Mouse (Mus musculus): ENCODE measurements around the gene Cdh11. TPM values are rescaled to one million over a fixed set of nuclear protein-coding genes. Genes with fewer than 3 reads are reported as not detected.
"Not testable (repeated sequence)": the region's sequence is repeated elsewhere in the genome, so short reads cannot be mapped to it uniquely, and the experiment has no call there.

Gene Cdh11
- polyA plus RNA-seq, 1 experiment from 2014 or later = 184 TPM

DNA sequence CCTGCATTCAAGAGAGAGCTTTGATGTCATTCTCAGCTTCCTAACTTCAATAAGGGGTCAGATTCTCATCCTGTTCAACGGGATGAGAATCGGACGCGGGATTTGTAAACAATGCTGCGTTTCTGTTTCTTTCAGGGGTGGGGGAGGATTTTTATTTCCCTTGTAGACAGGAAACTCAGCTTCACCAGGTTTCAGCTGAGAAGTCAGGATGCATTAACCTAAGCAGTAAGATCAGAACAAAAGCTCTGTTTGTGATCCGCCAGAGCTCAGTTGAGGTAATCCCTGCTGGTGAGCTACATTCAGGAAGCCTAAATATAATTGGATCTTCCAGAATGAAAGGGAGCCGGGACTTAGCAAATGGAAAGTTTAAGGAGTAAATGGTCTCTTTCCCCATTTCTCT, 78.1 kb downstream of the Cdh11 start:
- H3K9me3 ChIP-seq (replicated peaks) = no peaks in the 10 kb centered on the region
- no peaks in the 10 kb centered on the region; the same call in 1 of the 2 replicates for H3K36me3 ChIP-seq
- no peak overlapping the region for H3K9ac ChIP-seq
- WGBS = 23% methylated on average over 7 of the region's 7 CpGs
- no peaks in the 10 kb centered on the region for H3K27me3 ChIP-seq
- ATAC-seq (ENCODE audit: insufficient number of reproducible peaks, low FRiP score, low TSS enrichment, low read depth) = no peak
- H3K27ac ChIP-seq (replicated peaks) = no peak overlapping the region
- no peak overlapping the region for H3K4me3 ChIP-seq (replicated peaks)
- no peaks in the 10 kb centered on the region for H3K4me1 ChIP-seq
- H3K4me2 ChIP-seq (replicated peaks) = no peak overlapping the region

DNA sequence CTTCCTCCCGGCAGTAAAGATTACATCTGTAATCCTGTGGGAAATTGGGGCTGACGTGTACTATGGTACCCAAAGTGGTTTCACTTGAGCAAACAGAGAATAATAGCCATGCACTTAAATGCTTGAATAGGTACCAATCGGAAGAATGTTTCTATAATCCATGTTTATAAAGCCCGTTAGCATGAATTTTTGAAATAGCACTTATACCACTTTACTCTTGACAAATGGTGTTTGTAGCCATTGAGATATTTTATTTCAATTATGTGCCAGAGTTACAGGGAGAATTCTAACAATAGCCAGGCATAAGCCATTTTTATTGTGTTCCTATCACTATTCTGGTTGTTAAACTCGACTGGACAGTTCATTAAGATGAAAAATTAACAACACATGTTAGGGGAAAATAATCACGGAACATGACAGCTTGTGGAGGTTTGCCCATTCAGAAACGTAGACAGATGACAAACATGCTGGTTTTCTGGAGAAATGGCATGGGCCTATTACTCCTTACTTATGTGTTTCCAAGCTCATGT, 80.0 kb downstream of the Cdh11 start:
- no peak for ATAC-seq (ENCODE audit: insufficient number of reproducible peaks, low FRiP score, low TSS enrichment, low read depth)
- H3K4me3 ChIP-seq (replicated peaks) = no peak overlapping the region
- H3K36me3 ChIP-seq = no peaks in the 10 kb centered on the region; the same call in 1 of the 2 replicates
- no peaks in the 10 kb centered on the region for H3K4me1 ChIP-seq
- H3K4me2 ChIP-seq (replicated peaks) = no peak overlapping the region
- no peaks in the 10 kb centered on the region for H3K9me3 ChIP-seq (replicated peaks)
- no peak overlapping the region for H3K9ac ChIP-seq
- 54% methylated on average over 7 of the region's 7 CpGs for WGBS
- H3K27ac ChIP-seq (replicated peaks) = no peak overlapping the region
- H3K27me3 ChIP-seq = no peaks in the 10 kb centered on the region

DNA sequence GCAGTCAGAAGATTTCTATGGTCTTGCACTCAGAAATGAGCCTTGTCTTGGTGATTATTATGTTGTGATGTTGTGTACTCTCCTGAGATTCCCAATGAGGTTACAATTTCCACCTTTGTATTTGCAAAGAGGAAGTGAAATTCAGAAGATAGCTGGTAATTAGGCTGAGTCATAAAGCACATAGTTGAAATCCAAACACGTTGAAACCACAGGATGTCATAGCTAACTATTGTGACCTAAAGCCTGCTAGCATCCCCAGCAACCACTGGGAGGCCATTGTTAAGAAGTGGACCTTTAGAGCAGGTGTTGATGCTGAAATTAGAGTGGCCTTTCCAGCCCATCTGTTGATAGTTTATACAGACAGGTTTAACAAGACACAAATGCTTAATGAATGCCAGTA, 85.2 kb downstream of the Cdh11 start:
- Histone ChIP-seq H3K4me3 (replicated peaks) (no peak overlapping the region), H3K27ac (replicated peaks) (no peak overlapping the region), H3K27me3 (no peaks in the 10 kb centered on the region), H3K36me3 (no peaks in the 10 kb centered on the region), H3K4me1 (no peaks in the 10 kb centered on the region), H3K9me3 (replicated peaks) (no peaks in the 10 kb centered on the region), H3K9ac (no peak overlapping the region), H3K4me2 (replicated peaks) (no peak overlapping the region)
- WGBS = 43% methylated on average over 1 of the region's 1 CpGs
- no peak for ATAC-seq (ENCODE audit: insufficient number of reproducible peaks, low FRiP score, low TSS enrichment, low read depth)

DNA sequence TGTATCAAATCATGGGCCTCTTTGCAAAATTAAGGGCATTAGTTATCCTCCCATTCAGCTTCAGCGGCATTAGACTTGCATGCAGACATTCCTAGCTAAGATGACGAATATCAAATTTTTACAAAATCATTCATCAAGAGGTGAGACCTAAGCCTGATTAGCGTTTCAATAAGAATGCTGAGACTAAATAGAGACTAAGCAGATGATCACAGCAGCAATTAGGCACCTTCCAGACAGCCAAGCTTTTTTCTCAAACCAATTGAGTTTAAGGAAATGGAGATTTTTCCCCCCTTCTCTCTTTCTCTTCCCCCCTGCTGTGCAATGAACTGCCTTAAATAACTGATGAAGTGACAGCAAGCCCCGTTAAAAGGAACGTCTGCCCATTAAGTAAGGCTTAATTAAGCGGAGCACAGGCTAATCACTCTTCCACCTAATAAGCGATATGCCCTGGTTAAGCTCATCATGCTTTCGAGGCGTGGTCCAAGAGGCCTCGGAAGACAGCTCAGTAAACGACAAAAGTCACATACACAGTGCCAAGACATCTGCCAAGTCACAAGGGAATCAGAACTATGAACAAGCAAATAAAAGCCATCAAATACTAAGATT, 87.1 kb downstream of the Cdh11 start:
- peaks cover 7% of the 10 kb centered on the region; the same call in 1 of the 2 replicates for H3K4me1 ChIP-seq
- H3K36me3 ChIP-seq = no peaks in the 10 kb centered on the region
- no peak overlapping the region for H3K27ac ChIP-seq (replicated peaks)
- no peak overlapping the region for H3K4me2 ChIP-seq (replicated peaks)
- H3K9me3 ChIP-seq (replicated peaks) = no peaks in the 10 kb centered on the region
- no peak overlapping the region for H3K9ac ChIP-seq
- H3K27me3 ChIP-seq = no peaks in the 10 kb centered on the region
- ATAC-seq (ENCODE audit: insufficient number of reproducible peaks, low FRiP score, low TSS enrichment, low read depth) = no peak
- H3K4me3 ChIP-seq (replicated peaks) = no peak overlapping the region
- WGBS = 47% methylated on average over 11 of the region's 11 CpGs

- peaks cover 7% of the 10 kb centered on the region; the same call in 1 of the 2 replicates for H3K4me1 ChIP-seq
- no peak overlapping the region for H3K9ac ChIP-seq
- no peaks in the 10 kb centered on the region for H3K27me3 ChIP-seq
- no peak overlapping the region for H3K27ac ChIP-seq (replicated peaks)
- no peaks in the 10 kb centered on the region for H3K36me3 ChIP-seq
- H3K4me2 ChIP-seq (replicated peaks) = no peak overlapping the region
- no peak overlapping the region for H3K4me3 ChIP-seq (replicated peaks)
- WGBS = 16% methylated on average over 1 of the region's 1 CpGs
- ATAC-seq (ENCODE audit: insufficient number of reproducible peaks, low FRiP score, low TSS enrichment, low read depth) = no peak
- H3K9me3 ChIP-seq (replicated peaks) = no peaks in the 10 kb centered on the region
Measured at GRCm38 (mm10) chr8:102693465-102693864, 92.0 kb downstream of the Cdh11 start.

DNA sequence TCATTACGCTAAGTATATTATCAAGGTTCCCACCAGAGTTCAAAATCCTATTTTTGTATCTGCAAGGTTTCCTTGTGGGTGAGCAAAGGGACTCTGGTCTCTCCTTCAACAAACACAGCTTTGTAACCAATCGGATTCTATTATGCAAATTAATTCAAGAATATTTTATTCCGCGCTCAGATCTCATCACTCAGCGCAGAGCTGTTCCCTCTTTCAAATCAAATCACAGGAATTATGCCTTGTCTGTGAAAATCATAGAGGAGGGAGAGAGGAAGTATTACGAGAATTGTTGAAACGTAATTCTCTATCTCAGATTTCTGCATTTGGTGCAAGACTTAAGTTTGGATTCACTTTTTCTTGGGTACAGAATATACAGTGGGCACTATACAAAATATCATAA, 100.0 kb downstream of the Cdh11 start:
- not testable (repeated sequence) for H3K27ac ChIP-seq (replicated peaks); H3K27me3 ChIP-seq; H3K4me3 ChIP-seq (replicated peaks); ATAC-seq (ENCODE audit: insufficient number of reproducible peaks, low FRiP score, low TSS enrichment, low read depth); H3K9me3 ChIP-seq (replicated peaks); H3K4me1 ChIP-seq; H3K9ac ChIP-seq; H3K36me3 ChIP-seq; H3K4me2 ChIP-seq (replicated peaks)
- WGBS = 66% methylated on average over 7 of the region's 7 CpGs

GRCm38 (mm10) chr8:102685023-102685422, 100.4 kb downstream of the Cdh11 start:
- Histone ChIP-seq H3K9me3 (replicated peaks) (no peaks in the 10 kb centered on the region), H3K4me2 (replicated peaks) (no peak overlapping the region), H3K36me3 (no peaks in the 10 kb centered on the region), H3K4me1 (no peaks in the 10 kb centered on the region), H3K27me3 (no peaks in the 10 kb centered on the region), H3K27ac (replicated peaks) (no peak overlapping the region), H3K9ac (no peak overlapping the region), H3K4me3 (replicated peaks) (no peak overlapping the region)
- 81% methylated on average over 11 of the region's 11 CpGs for WGBS
- no peak for ATAC-seq (ENCODE audit: insufficient number of reproducible peaks, low FRiP score, low TSS enrichment, low read depth)

GRCm38 (mm10) chr8:102677148-102677547, 108.3 kb downstream of the Cdh11 start:
- Histone ChIP-seq H3K36me3 (peaks cover 24% of the 10 kb centered on the region), H3K27me3 (no peaks in the 10 kb centered on the region), H3K27ac (replicated peaks) (no peak overlapping the region), H3K4me1 (no peaks in the 10 kb centered on the region), H3K9ac (no peak overlapping the region), H3K9me3 (replicated peaks) (no peaks in the 10 kb centered on the region), H3K4me3 (replicated peaks) (no peak overlapping the region), H3K4me2 (replicated peaks) (no peak overlapping the region)
- 93% methylated on average over 3 of the region's 3 CpGs for WGBS
- no peak for ATAC-seq (ENCODE audit: insufficient number of reproducible peaks, low FRiP score, low TSS enrichment, low read depth)

DNA sequence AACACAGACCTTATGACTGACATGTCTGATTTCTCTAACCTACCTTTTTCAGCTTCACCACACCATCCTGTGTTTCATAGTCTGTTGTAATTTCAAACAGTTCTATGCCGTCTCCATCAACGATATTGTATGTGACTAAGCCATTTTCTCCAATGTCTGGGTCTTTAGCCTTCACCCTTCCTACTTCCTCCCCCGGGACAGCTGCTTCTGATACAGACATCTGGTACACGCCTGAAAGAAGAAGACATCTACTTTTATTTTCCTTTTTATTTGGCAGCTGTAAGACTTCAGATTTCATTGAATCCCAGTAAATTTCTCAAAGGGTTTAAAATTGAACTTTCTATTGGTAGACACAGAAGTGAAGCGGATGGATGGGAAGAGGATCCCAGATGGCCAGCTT, 120.9 kb downstream of the Cdh11 start:
- H3K4me3 ChIP-seq (replicated peaks); H3K27ac ChIP-seq (replicated peaks); H3K4me1 ChIP-seq; H3K9me3 ChIP-seq (replicated peaks); H3K4me2 ChIP-seq (replicated peaks); H3K27me3 ChIP-seq; ATAC-seq (ENCODE audit: insufficient number of reproducible peaks, low FRiP score, low TSS enrichment, low read depth); H3K9ac ChIP-seq: not testable (repeated sequence)
- peaks cover 22% of the 10 kb centered on the region for H3K36me3 ChIP-seq
- WGBS = 78% methylated on average over 5 of the region's 5 CpGs

GRCm38 (mm10) chr8:102656529-102656928, 128.9 kb downstream of the Cdh11 start:
- H3K4me3 ChIP-seq (replicated peaks) = no peak overlapping the region
- no peaks in the 10 kb centered on the region for H3K27me3 ChIP-seq
- H3K9me3 ChIP-seq (replicated peaks) = no peaks in the 10 kb centered on the region
- ATAC-seq (ENCODE audit: insufficient number of reproducible peaks, low FRiP score, low TSS enrichment, low read depth) = no peak
- H3K4me1 ChIP-seq = 0 out of 2 replicates have a peak, but pooled peaks cover 4% of the 10 kb centered on the region
- H3K36me3 ChIP-seq = peaks cover 27% of the 10 kb centered on the region
- no peak overlapping the region for H3K9ac ChIP-seq
- no peak overlapping the region for H3K27ac ChIP-seq (replicated peaks)
- 79% methylated on average over 2 of the region's 2 CpGs for WGBS
- H3K4me2 ChIP-seq (replicated peaks) = no peak overlapping the region

GRCm38 (mm10) chr8:102651964-102652363, 133.5 kb downstream of the Cdh11 start:
- peaks cover 25% of the 10 kb centered on the region for H3K36me3 ChIP-seq
- no peaks in the 10 kb centered on the region for H3K27me3 ChIP-seq
- H3K9ac ChIP-seq = no peak overlapping the region
- H3K4me3 ChIP-seq (replicated peaks) = no peak overlapping the region
- no peak overlapping the region for H3K27ac ChIP-seq (replicated peaks)
- WGBS = 73% methylated on average over 4 of the region's 4 CpGs
- no peaks in the 10 kb centered on the region for H3K9me3 ChIP-seq (replicated peaks)
- no peak overlapping the region for H3K4me2 ChIP-seq (replicated peaks)
- ATAC-seq (ENCODE audit: insufficient number of reproducible peaks, low FRiP score, low TSS enrichment, low read depth) = no peak
- 0 out of 2 replicates have a peak, but pooled peaks cover 2% of the 10 kb centered on the region for H3K4me1 ChIP-seq

GRCm38 (mm10) chr8:102627151-102627550, 158.3 kb downstream of the Cdh11 start:
- WGBS = 78% methylated on average over 3 of the region's 3 CpGs
- no peak overlapping the region for H3K4me2 ChIP-seq (replicated peaks)
- H3K4me3 ChIP-seq (replicated peaks) = no peak overlapping the region
- no peak overlapping the region for H3K9ac ChIP-seq
- peaks cover 5% of the 10 kb centered on the region; the same call in 1 of the 2 replicates for H3K36me3 ChIP-seq
- H3K27ac ChIP-seq (replicated peaks) = no peak overlapping the region
- no peak for ATAC-seq (ENCODE audit: insufficient number of reproducible peaks, low FRiP score, low TSS enrichment, low read depth)
- H3K9me3 ChIP-seq (replicated peaks) = no peaks in the 10 kb centered on the region
- no peaks in the 10 kb centered on the region for H3K27me3 ChIP-seq
- no peaks in the 10 kb centered on the region for H3K4me1 ChIP-seq
